Mouse (Mus musculus): Measurements from ENCODE around the gene Gcn1l1. TPM values are rescaled to one million over a fixed set of nuclear protein-coding genes. Genes with fewer than 3 reads are reported as not detected.

Gcn1l1 gene
- total RNA-seq, 2 experiments from 2014 or later, result 27.9 to 31.1 TPM

DNA sequence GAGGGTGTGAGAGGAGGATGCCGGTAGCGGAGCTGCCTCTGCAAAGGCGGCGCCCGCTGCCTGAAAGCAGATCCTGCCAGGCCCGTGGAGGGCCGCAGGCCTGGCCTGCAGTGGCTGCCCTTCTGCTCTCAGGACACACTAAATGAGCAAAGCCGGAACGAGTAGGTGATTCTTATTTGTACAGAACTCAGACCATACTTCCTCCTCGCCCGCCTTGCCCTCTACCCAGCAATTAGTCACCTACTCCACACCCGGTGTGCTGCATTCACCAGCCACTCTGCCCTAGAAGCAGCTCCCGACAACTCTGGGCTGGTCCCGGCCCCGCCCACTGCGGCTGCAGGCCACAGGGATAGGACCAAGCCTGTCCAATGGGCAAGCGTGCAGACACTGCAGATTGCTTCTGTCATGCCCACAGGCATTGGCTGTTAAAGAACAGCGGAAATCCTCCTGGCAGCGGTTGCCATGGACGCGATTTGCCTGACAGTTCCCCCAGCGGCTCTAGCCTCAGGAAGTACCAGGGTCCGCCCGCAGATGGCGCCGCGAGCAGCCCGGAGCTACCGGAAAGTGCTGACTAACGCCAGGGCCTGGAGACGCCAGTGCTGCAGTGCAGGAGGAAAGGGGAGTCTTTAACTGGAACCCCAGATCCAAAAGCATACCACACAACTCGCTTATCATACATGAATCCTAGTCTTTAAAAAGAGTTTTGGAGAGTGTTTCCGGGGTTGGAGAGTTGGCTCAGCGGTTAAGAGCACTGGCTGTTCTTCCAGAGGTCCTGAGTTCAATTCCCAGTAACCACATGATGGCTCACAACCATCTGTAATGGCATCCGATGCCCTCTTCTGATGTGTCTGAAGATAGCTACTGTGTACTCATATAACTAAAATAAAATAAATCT is 87.9 kb downstream of the Gcn1l1 start:
- peak; percentile 100 for DNase-seq (ENCODE audit: low spot score)

DNA sequence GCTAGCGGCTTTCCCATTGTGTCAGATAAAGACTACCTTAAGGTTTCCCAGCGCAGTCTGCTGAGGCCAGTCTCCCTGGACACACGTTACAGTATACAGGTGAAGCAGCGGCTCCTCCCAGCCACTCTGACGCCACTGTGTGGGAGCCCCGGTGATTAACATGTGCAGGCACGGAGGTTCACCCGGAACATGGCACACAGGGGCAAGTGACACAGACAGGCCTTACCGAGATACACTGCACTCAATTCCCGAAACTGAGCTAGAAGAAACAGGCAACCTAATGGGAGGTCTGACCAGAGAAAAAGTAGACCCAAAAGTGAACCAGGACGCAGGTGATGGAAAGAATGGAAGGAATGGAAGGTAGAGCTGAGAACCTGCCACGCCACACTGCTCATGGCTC is 88.7 kb downstream of the Gcn1l1 start:
- DNase-seq (ENCODE audit: low spot score), result no peak

GRCm38 (mm10) chr5:115656677-115657076 is 91.6 kb downstream of the Gcn1l1 start:
- DNase-seq (ENCODE audit: low spot score), result no peak

- DNase-seq (ENCODE audit: low spot score), result no peak
Measured at GRCm38 (mm10) chr5:115657234-115657633, 92.2 kb downstream of the Gcn1l1 start.

GRCm38 (mm10) chr5:115658352-115658751 is 93.3 kb downstream of the Gcn1l1 start:
- DNase-seq (ENCODE audit: low spot score), result no peak

DNA sequence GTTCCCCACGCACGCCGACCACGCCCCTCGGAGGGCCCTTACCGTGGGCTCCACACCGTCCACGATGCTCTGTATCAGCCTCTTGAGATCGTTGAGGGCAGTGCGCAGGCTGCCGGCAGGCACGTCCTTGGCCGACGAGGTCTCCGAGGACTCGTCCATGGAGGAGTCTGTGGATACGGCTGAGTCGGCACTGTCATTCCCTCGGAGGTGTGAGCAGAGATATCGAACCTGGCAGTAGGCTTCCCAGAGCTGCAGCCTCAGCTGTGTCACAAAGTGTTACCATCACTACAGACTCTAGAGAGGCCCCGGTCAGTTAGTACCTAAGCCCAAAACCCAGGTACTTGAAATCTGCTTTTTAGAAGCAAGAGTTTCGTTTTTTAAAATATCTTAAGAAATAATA is 97.6 kb downstream of the Gcn1l1 start:
- DNase-seq (ENCODE audit: low spot score), result no peak

DNA sequence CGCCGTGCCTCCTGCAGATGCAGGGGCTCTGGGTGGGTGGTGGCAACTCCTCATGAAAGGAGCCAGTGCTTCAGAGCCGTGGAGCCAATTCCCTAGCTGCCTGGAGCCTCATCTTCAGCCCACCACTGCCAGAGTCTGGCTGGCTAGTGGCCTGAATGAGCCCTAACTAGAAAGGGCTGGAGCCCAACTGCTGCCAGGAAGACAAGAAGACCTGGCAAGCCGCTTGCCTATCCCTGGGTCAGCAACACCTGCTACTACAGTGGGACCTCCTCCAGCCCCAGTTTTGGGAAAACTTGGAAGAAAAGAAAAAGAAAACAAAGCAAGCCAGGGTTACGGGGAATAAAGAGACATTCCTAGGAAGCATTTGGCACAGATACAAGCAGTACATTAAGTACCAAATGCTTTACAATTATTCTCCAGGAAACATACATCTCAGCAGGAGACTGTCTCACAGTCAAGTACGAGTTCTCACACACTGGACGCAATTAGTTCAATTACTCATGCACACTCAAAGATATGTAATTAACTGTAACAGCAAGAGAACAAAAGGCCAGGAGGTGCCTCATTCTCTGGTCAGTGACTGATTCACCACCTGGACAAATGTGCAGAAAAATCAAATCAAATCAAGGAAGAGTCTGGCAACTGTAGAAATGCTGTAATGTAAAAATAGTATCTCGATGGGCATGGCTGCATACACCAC is 101.5 kb downstream of the Gcn1l1 start:
- DNase-seq (ENCODE audit: low spot score), result no peak

- no peak for DNase-seq (ENCODE audit: low spot score)
Measured at GRCm38 (mm10) chr5:115667210-115667609, 102.2 kb downstream of the Gcn1l1 start.

- no peak for DNase-seq (ENCODE audit: low spot score)
Measured at GRCm38 (mm10) chr5:115667894-115668293, 102.8 kb downstream of the Gcn1l1 start.

DNA sequence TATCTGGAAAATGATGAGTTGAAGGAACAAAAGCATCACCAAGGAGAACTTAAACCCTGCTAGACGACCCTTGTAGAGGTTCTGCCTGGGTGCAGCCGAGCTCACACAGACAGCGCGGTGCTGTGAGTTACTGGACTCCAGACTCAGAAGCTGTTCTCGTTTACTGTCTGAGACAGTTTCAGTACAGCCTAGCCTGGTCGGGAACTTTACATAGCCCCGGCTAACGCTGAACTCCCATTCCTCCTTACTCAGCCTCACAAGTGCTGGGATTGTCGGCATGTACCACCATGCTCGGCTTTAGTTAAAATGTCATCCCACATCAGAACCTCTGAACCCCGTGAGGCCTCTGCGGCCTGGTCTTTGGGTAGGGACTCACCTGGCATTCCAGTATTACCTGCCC is 103.9 kb downstream of the Gcn1l1 start:
- DNase-seq (ENCODE audit: low spot score), result no peak

DNA sequence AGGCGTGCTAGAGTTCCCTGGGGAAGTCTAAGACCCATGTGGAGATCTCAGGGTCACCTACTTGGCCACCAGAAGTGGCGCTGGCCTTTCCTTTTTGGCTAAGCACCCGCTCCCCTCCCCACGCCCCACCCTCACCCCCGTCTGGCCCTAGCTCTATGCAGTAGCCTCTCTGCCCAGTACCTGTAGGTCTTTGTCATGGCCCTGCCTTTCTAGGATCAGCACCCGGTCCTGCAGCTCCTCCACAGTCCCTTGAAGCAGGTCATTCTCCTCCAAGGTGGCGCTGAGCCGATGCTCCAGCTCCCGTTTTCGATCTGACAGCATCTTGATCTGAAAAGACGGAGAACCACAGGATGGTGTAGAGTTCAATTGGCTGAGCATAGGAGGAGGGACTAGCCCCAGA is 104.9 kb downstream of the Gcn1l1 start:
- no peak for DNase-seq (ENCODE audit: low spot score)

GRCm38 (mm10) chr5:115670406-115670805 is 105.4 kb downstream of the Gcn1l1 start:
- DNase-seq (ENCODE audit: low spot score), result no peak

DNA sequence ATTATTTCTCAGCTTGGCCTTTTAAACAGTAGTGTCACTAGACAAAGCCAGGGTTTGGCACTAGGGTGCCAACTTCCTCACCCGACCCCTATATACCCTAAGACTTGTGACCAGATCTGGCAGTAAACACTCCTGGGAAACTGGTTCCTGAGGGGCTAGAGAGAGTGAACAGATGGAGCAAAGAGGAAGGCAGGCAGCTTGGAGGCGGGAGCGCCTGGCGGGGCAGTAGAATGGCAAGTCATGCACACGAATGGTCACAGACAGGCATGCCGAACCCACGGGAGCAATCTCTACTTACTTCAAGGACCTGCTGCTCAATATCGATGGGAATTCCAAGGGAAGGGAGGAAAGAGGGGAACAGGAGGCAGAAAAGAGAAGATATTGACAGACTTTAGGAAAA is 106.8 kb downstream of the Gcn1l1 start:
- DNase-seq (ENCODE audit: low spot score), result no peak

Small RNAs within 50 kb of the gene (microRNA-seq; reads per million reads assigned to microRNA genes)
- gene Mir7029 (not detected), gene Mir7030 (not detected)

Other genes with a start within 250 kb of the Gcn1l1 start
- 10 to 100 TPM in 1 of 2 experiments, 1 to 10 TPM in 1; 9.6 to 13.2 TPM for gene Srsf9, start 238.1 kb upstream of the Gcn1l1 start, total RNA-seq (2021)
- gene Gatc, start 224.1 kb upstream of the Gcn1l1 start, total RNA-seq (2021), result 10 to 100 TPM; 23.6 to 24.7 TPM
- 10 to 100 TPM; 18.2 to 18.3 TPM for gene Triap1, start 224.0 kb upstream of the Gcn1l1 start, total RNA-seq (2021)
- 10 to 100 TPM; 42.5 to 67.7 TPM for gene Cox6a1, start 216.3 kb upstream of the Gcn1l1 start, total RNA-seq (2021)
- under 1 TPM in 1 of 2 experiments, not detected in 1; 0.57 TPM for gene Msi1, start 135.7 kb upstream of the Gcn1l1 start, total RNA-seq (2021)
- not detected for gene Pla2g1b, start 99.0 kb upstream of the Gcn1l1 start, total RNA-seq (2021)
- 10 to 100 TPM; 14.8 to 16.5 TPM for gene Sirt4, start 80.5 kb upstream of the Gcn1l1 start, total RNA-seq (2021)
- 10 to 100 TPM; 87.2 to 94.2 TPM for gene Pxn, start 58.6 kb upstream of the Gcn1l1 start, total RNA-seq (2021)
- gene Rplp0, start 5.8 kb upstream of the Gcn1l1 start, total RNA-seq (2021), result 100 to 1,000 TPM; 617 to 621 TPM
- 10 to 100 TPM; 37.3 to 43.7 TPM for gene Rab35, start 66.7 kb downstream of the Gcn1l1 start, total RNA-seq (2021)
- 1 to 10 TPM; 2.8 to 3.3 TPM for gene Bicdl1, start 166.4 kb downstream of the Gcn1l1 start, total RNA-seq (2021)